Mouse (Mus musculus) adrenal gland, postnatal 10 days (tissue): ENCODE measurements around the gene Picalm. TPM values are rescaled to one million over a fixed set of nuclear protein-coding genes. Genes with fewer than 3 reads are reported as not detected.

Experiments used
- DNase-seq: peaks from one replicate; pipeline ENCODE4 v3.0.0; 2021; ENCODE audit warnings: mixed read lengths
- total RNA-seq, 2 experiments: library from RNA; stranded (reverse); gene quantifications; 2 replicates each; pipeline ENCODE4 v1.2.3; 2021

The Picalm gene
- total RNA-seq, 2 experiments from 2014 or later, result 207 to 219 TPM

GRCm38 (mm10) chr7:90210116-90210515 is 80.1 kb downstream of the Picalm start:
- DNase-seq, result peak; percentile 61

- DNase-seq, result no peak
Measured at GRCm38 (mm10) chr7:90210947-90211346, 80.9 kb downstream of the Picalm start.

GRCm38 (mm10) chr7:90216511-90216910 is 86.5 kb downstream of the Picalm start:
- no peak for DNase-seq

- DNase-seq, result no peak
Measured at GRCm38 (mm10) chr7:90218122-90218521, 88.1 kb downstream of the Picalm start.

DNA sequence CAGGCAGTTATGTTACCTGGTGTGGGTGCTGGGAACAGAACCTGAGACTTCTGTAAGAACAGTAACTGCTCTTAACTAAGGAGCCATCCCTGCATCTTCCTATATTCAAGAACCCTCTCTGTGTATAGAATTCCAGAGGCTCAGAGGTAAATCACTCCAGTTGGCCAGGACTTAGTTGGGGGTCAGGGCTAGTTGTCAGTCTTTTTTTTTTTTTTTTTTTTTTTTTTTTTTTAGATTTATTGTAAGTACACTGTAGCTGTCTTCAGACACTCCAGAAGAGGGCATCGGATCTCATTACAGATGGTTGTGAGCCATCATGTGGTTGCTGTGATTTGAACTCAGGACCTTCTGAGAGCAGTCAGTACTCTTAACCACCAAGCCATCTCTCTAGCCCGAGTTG is 91.5 kb downstream of the Picalm start:
- no peak for DNase-seq

DNA sequence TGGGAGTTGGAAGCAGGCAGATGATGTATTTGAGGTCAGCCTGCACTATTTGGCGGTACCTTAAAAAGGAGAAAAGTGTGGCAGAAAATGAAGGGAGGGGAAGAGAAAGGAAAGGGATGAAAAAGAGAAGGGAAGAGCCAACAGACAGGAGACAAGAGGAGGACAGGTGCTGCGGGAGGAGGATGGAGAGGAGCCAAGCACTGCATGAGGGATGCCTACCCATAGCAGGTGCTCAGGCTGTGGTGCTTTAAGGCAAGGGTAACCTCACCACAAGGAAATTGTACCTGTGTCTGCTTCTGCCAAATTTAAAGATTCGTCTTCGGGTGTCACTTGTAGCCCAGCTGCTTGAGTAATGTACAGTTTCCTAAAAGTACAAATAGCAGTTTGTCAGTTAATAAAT is 98.1 kb downstream of the Picalm start:
- no peak for DNase-seq

DNA sequence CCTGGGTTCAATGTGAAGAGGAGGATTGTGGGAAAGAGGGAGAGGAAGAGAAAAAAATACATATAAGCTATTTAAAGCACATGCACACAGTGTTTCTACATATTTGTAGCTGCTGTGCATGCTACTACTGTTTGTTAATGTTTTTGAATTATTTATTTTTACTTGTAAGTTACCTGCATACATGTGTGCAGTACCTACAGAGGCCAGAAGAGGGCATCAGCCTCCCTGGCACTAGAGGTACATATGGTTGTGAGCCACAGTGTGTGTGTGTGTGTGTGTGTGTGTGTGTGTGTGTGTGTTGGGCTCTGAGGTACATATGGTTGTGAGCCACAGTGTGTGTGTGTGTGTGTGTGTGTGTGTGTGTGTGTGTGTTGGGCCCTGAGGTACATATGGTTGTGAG is 98.9 kb downstream of the Picalm start:
- DNase-seq, result peak; percentile 24

GRCm38 (mm10) chr7:90231431-90231830 is 101.4 kb downstream of the Picalm start:
- no peak for DNase-seq

DNA sequence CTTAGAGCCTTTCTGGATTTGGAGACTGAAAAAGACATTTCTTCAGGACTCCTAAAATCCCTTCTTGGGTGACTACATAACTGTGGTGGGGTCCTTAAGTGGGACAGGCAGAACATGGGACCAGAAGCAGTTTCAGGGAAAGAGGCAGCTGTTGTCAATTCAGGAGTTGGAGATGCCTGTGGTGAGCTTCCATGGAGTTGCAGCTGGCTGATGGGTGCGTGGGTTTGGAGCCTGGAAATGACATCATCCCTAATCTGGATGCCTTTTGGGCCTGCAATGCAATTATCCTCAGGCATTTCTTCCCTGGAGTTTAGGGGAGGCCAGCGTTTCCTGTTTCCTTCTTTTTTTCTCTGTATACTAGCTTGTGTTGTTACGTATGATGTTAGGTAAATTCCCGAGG is 103.9 kb downstream of the Picalm start:
- no peak for DNase-seq

DNA sequence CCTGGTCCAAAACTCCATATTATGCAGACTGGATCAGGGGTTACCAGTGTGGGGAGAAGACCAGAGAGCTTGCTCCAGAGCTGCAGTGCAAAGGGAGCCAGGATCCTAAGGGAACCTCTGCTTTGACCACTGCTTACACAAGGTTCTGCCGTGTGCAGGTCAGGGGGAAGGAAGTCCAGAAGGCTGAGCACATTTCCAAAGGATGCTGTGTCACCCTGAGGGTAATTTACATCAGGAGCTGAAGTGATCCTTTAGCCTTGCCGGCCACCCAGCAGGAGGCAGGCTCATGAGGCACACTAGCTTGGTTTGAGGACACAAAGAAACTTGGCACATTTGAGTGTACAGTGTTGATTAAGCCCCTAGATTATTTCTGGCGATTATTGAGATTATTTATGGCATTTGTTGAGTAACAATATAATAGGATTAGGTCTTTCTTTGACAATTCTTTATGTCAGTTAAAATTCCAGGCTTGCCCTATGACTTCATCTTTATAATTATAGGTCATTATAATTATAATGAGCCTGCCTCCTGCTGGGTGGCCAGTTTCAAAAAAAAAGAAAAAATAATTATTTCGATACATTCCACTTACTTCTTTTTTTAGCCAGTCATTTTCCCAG is 106.4 kb downstream of the Picalm start:
- DNase-seq, result no peak

DNA sequence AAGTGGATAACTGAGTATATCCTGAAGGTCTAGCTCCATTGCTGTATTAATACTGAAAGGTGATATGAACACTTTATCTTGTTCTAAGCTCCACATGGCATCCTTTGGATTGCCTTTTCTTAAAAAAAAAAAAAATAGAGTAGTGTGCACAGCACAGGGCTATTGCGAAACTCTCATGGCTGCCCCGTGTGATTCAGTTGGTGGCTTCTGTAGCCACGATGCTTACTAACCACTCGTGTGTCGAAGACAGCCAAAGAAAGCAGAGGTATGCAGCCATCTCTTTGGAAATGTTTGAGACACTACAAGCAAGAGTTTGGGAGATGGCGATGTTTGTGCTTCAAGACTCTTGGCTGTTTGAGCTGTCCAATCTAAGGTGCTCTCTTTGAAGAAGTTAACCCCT is 113.1 kb downstream of the Picalm start:
- no peak for DNase-seq

DNA sequence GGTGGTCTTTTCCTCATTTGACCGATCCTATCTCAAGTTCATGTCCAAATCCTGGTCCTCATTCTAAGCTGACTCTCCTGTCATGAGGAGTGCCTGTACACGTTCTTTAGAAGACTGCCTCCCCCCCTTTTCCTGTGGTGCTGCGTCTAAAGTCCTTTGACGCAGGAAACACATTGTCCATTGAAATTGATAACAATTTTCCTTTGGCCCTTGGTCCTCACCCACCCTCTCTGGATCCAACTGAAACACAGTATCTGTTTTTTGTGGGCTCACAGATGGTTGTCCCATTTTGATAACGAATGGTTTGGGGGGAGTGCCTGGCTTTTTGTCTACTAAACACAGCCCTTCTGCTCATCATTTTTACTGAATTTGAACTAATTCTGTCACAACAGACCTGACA is 113.6 kb downstream of the Picalm start:
- no peak for DNase-seq

- no peak for DNase-seq
Measured at GRCm38 (mm10) chr7:90252946-90253345, 122.9 kb downstream of the Picalm start.

DNA sequence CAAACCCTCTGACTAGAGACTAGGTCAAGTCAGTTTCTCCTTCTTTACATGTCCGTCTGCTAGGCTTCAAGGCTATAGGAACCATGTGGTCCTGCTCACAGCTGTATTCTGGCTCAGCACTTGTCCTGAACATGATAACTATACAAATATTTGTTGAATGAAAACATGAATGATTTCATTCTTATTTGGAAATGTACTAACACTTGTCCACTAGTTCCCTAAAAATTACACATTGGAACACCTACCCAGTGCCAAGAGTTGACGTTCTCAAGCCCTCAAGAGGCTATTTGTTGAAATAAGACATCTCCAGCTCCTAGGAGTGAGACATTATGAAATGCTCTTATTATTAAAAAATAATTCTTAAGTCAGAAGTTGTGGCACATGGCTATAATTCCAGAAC is 128.7 kb downstream of the Picalm start:
- no peak for DNase-seq

- no peak for DNase-seq
Measured at GRCm38 (mm10) chr7:90259899-90260298, 129.9 kb downstream of the Picalm start.

- no peak for DNase-seq
Measured at GRCm38 (mm10) chr7:90261902-90262599, 132.0 kb downstream of the Picalm start.

Other genes with a start within 250 kb of the Picalm start
- under 1 TPM in 1 of 2 experiments, not detected in 1; 0.21 TPM for gene Ccdc81, start 226.6 kb upstream of the Picalm start, total RNA-seq
- gene Hikeshi, start 189.0 kb upstream of the Picalm start, total RNA-seq, result 10 to 100 TPM; 71.6 to 83.5 TPM
- gene Eed, start 149.2 kb upstream of the Picalm start, total RNA-seq, result 10 to 100 TPM; 46.0 to 52.6 TPM
- not detected for gene Ccdc83, start 135.6 kb downstream of the Picalm start, total RNA-seq
- gene Sytl2, start 172.0 kb downstream of the Picalm start, total RNA-seq, result 10 to 100 TPM in 1 of 2 experiments, 1 to 10 TPM in 1; 7.3 to 13.7 TPM